Mouse (Mus musculus) left cerebral cortex, adult 11 months (tissue): ENCODE measurements around the gene Dmd.
A peak's percentile ranks its signal among the peaks of the same experiment; 100 is the strongest.

Source experiments
- DNase-seq: peaks from one replicate; pipeline ENCODE4 v3.0.0; 2022; ENCODE audit warnings: low spot score

Gene Dmd

DNA sequence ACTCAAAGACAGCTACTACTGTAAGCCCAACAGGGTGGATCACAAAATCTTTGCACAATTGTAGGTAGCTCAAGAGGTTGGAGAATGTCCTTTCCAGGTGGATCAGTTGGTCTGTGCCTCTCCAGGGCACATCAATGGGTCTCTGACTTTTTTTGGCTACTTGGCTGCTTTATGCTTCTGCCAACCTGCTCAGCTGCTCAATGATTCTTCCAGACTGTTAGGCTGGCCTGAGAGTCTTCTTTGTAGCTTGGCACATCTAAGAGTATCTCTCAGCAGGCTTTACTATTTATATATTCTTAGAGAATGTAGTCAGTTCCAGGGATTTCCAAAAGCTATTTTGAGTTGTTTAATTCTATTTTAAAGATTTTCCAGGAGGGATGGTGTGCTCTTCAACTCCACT lies 1416.3 kb downstream of the Dmd start:
- DNase-seq: no peak

DNA sequence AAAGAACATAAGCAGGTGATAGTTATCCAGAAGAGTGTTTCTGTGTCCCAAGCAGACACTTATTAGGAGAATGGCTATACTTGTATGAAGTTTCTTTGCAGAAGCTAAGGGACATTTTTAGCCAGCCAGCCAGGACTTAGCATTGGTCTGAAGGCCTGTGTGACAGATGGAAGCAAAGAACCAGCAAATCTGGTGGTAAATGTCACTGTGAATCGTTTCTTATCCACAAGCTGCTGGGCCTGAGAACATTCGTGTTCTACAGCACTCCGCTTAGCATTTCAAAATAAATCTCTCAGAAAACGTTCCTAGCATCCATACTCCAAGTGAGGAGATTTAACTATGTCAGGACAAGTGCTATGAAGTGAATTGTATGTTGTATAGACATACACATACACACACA lies 1486.9 kb downstream of the Dmd start:
- DNase-seq: no peak

DNA sequence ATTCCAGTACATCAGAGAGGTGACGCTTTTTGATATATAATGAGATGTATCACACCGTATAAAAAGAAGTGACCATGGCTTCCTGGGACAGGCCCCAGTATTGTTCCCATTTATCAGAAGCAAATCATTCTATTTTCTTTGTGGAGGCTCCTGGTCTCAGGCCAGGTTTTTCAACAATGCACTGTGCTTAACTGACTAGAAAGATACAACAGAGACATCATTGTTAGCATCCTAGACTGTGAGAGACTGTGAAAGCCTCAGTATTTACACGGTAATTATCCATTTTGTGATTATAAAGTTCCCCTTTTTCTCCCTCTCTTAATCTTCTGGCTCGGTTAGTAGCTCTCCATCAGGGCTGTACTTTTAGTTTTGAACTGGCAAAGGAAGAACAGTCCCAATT lies 1487.9 kb downstream of the Dmd start:
- DNase-seq: no peak

DNA sequence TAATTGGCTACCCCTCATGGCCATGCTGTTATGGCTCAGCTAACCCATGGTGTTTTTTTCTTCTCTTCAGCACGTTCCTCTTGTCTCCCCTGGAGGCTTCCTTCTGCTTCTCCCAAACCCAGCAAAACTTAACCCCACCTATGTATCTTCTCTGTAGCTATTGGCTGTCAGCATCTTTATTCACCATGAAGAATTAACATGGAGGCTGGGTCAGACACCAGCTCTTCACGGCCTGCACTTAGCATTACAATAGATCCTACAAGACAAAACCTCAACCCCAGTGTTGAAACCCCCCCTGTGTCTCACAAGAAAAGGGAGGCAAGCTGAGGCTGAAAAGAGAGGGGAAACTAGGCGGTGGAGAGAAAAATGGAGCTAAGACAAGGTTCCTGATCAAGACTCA lies 1494.3 kb downstream of the Dmd start:
- DNase-seq: no peak

DNA sequence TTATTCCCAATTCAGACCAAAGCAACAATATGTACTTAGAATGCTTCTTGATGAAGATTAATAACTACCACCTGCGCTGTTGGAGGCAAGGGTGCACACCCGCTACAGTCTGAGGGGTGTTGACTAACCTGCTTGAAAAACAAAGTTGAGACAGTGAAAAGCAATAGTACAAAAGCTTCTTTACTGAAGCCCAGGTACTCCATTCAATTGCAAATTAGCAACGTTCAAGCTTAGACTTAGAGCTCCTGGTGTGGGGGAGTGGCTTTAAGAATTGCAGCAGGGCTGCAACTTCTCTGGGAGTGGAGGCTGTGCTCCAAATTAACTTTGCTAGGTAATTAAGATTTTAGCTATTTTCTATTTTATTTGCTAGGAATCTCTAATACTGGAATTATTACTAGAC lies 1495.3 kb downstream of the Dmd start:
- DNase-seq: no peak

DNA sequence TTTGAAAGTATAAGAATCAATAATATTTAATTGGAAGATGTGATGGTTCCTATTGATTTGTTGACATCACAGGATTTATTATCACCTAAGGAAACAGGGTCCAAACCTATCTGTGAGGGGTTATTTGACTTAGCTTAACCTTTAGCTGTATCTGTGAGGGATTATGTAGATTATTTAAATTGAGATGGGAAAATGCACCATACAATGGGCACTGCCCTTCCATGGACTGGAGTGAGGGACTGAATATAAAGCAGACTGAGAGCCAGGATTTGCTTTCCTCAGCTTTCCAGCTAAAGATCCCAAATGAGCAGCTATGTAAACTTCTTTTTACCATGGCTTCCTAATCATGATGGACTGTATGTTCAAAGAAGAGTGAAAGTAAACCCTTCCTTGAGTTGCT lies 1496.0 kb downstream of the Dmd start:
- DNase-seq: no peak

DNA sequence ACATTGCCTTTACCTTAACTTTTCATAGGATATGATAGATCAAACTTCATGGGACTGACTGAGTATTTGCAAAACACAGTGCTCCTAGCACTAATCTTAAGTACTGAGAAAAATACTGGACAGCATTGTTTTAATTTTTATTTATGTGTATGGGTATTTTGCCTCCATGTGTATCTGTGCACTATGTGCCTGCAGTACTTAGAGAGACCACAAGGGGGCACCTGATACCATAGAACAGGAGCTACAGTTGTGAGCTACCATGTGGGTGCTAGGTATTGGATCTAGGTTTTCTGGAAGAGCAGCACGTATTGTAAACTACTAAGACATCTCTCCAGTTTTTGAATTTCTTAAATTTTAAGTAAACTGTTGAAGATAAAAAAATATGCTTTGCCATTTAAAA lies 1505.8 kb downstream of the Dmd start:
- DNase-seq: no peak

DNA sequence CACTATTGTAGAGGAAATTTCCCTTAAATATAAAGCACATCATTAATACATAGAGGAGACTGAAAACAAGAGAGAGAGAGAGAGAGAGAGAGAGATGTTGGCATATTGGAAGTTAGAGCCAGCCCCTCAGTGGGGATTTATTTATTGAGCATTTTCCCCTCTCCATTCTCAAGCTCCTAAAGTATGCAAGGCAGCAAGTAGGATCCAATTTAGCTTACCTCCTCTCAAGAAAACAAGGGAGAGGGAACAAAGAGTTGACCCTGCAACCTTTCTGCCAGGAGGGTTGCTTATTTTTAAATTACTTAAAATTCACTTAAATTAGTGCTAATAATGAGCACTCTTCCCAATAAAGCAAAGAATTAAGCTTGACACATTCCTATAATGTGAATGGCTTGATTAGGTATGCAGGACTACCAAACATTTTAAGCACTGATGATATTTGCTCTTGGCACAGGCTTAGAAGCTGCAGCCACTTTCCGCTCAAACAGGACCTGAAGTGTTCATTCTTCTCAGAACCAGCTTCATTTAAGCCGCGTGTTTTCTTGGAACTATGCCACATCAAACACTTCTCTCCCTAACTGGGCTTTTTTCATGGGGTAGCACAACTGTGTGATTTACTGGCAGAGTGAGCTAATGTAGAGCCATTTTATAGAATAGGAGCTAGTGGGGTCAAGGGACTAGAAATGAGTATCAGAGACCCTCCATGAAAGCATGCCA lies 1566.1 kb downstream of the Dmd start:
- no peak for DNase-seq

DNA sequence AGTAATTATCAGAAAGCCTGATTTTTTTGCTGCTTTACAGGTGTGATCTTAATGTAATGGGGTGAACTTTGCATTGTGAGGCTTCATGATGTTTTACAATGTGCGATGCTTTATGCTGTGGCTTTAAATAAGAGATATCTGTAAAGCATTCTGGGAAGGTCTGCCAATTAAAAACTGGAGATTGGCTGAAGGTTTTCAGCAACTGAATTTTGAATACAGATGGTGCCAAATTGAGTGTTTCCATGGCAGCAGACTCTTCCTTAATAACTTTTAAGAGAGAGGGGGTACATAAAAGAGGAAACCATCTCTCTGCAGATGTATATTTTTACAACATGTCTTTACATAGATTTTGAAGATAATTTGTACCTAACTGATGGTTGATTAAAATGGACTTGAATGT lies 1603.3 kb downstream of the Dmd start:
- DNase-seq: no peak

DNA sequence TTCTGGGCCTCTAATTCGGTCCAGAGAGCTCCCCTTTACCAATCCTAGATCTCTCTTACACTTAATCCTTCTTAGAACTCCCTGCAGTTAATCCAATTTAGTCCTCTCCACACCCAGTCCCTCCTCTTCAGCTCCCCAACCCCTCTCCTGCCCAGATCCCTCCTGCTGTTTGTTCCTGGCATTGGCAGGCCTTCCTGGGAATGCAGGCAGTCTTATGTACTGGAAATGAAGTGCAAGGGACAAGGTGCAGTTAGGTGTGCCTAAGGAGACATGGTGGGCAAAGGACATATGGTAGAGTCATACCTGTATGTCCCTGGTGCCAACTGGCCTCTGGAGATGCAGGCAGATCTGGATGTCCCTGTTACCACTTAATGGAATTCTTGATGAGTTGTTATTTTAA lies 1604.8 kb downstream of the Dmd start:
- DNase-seq: no peak

DNA sequence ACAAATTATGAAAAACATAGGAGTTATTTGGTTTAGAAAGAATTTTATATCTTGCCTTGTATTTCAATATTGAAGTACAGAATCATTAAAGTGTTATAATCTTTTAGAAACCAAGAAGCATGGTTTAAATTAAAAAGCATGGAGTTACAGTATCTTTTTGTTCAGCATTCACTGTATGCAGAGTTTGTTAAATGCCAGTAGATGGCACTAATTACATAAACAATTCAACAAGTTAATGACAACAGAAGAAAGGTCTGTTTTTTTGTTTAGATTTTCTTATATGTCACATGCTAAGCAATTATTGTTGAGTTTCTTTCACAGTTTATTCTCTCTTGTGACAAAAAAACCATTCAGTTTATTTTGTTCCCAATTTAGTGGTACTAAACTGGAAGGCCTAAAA lies 1649.8 kb downstream of the Dmd start:
- no peak for DNase-seq

DNA sequence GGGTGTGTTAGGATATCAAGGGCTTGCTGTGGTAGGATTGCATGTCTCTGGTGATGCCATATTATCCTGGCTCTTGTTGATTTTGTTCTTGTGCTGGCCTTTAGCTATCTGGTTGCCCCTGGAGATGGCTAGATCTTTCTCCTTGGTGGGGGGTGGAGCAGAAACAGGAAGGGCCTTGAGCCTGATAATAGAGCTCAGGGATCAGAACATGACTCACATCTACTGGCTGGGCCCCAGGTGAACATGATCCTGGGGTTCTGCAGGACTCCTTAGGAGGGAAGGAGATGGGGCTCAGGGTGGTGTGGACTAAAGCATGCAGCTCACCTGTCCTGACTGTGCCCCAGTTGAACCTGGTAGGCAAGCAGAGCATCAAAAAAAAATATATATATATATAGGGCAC lies 1691.8 kb downstream of the Dmd start:
- DNase-seq: no peak

DNA sequence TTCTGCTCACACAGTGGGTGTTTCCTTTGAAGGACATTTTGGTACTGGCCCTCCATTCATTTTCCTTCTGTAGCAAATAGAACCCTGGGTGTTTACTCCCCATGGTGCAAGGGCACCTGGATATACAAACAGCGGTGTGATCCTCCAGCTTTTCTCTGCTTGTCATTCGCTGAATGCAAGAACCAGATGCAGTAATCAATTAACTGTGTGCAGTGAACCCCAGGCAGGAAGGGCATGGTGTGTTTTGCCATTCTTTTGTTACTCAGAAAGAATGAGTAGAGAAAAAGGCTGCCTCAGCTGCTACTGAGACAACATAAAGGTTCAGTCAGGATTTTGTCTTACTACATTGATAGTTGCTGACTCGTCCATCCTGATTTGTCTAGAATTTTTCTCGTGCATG lies 1799.0 kb downstream of the Dmd start:
- DNase-seq: no peak

DNA sequence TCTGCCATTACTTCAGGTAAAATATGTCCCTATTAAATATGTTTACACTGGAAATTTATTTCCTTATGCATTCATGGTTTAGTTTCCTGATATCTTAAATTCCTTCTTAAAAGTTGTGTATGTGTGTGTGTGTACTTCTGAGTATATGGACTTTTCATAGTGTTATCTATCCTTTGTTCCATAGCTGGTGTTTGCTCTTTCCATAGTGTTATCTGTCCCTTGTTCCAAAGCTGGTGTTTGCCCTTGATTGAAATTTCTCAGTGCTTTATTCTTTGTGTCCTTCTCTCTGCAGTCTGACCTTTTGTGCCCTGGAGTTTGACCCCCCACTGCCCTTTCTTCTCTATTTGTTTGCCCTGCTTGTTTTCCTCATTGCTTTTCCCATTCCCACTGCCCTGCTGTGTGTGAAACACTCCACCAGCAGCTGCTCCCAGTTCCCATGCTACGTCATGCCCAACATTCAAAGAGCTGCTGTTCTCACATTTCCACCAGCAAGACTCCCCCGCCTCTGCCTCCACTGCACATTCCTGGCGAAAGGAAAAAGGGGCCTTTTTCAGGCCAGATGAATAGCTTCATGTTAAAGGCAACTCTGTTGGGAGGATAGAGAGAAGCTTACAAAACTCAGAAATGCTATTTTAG lies 1911.5 kb downstream of the Dmd start:
- DNase-seq: peak; percentile 5

DNA sequence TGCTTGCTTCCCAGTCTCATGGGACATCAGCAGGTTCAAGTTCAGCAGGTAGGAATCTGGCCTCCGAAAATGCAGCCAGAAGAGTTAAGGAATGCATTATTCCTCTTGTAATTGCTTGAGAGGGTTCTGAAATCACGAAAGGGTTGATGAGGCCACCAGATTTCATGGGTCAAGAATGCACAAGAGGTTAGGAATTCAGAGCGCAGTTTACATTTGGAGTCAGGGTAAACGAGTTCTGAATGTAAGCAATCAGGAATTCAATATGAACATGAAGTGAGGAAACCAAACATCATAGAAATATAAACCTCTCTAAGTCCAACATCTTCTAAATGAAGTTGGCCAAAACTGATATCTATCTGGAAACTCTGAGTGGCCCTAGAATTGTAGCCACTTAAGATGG lies 1924.4 kb downstream of the Dmd start:
- DNase-seq: no peak

DNA sequence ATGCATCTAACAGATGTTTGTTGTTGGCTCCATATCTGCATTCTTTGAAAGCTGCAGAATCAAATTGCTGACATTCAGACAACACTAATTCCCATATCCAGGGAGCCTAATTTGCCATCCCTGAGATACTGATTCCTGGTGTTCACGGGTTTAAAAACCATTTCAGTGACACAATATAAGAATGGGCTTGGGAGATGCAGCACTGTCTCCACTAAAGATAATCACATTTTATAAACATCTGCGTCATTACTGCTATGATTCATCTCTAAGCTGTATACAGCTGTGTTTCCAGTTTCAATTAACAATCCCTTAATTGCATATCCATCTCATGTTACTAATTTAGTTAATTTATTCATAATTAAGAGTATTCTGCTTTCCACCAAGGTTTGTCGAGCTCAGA lies 1929.5 kb downstream of the Dmd start:
- DNase-seq: no peak

DNA sequence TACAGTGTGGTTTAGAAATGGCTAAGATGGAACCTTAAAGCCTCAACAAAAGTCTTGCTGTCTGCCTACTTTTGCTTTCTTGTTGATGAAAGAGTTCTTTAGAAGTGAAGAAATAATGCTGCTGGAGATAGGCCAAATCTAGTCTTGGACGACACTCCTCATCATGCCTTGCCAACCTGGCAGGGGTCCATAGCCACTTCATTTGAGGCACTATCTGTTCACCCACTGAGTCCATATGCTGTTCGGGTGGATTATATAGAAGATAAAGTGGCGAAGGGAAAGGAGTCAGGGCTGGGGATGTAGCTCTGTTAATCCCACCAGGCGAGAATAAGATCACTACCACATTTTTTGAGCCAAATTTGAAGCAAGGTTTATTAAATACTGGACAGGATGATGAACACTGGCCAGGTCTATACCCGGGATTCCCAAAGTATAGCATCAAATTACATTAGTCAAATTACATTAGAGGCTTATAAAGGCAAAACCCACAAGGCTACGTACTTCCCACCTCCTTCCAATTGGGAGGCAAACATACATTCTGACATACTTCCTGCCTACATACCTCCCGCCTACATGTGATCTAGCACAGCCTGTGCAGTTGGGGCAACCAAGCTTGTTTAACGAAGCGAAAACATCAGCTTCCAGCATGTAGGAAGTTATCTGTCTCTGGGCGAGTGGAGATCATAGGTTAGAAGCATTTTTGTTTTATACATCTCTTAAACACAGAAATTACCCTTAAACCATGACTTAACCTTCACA lies 1984.2 kb downstream of the Dmd start:
- DNase-seq: peak; percentile 13

DNA sequence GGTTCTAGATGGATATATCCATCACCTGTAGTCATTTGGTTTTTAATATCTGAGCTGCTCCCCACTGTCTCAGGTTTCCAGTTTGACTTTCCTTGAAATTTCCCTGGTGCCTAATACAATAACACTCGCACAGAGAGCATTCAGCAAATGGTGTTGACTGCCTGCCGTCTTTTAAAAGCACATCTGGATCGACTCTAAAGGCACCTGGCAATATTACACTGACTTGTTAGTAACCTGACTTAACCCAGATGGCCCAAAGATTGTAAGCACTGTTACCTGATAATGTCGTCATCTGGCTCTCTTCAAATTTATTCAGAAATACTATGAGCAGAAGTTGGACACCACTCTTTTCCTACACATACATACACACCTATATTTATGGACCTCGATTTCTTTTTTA lies 2011.9 kb downstream of the Dmd start:
- no peak for DNase-seq

DNA sequence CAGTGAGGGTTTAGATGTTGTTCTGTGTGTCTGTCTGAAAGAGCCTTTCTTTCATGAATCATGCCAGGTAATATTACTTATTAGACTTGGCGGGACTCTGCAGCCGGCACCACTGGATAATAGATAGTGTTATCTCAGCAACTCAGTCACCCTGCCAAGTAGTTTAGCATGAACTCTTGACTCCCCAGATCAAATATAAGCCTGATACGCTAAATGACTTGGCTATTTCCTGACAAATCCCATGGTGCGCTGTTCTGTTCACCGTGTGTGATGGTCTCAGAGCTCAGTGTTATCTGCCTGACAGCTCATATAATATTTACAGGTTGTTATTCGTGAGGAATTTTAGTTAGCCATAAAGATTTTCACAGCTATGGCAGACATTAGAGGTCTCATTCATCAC lies 2012.3 kb downstream of the Dmd start:
- no peak for DNase-seq

DNA sequence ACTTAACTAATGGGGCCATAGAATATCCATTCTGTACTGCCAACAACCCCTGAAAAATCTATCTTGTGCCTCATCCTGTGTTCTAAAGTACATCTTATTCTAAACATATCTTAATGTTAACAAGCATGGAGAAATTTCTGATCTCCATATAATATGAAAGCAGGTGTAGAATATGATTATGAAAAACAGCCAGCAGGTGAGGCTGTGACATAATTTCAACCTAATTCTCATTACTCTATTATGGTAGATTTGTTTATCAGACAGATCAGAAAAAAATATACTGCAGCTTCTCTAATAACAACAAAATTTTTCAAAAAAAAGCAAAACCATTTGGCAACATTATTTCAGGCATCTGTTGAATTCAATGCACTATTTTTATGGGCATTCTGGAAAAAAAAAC lies 2059.6 kb downstream of the Dmd start:
- no peak for DNase-seq

DNA sequence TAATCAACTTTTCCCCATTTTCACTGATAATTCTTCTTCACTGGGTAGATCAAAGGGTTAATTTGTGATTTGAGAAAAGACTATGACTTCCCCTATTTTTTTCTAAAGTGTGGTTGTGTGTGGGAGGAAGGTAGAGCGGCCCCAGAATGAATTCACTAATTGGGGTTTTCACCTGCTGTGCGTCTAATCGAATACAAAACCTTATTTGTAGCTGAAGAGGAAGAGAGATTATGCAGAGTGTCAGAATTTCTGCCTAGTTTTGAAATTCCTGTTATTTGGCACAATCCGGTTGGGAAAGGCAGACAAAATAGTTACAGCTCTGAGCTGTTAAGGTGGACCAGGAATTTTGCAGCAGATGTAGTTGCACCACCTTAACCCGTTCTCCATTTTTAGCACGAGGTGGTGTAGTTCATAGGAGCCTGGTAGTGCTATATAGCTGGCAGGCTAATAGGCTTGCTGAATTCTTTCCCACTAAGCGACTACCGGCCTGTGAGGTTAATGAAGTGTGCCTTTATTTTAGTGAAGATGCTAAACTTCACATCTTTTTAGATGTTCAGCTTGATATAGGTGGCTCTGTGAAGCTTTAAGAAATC lies 2092.9 kb downstream of the Dmd start:
- no peak for DNase-seq

DNA sequence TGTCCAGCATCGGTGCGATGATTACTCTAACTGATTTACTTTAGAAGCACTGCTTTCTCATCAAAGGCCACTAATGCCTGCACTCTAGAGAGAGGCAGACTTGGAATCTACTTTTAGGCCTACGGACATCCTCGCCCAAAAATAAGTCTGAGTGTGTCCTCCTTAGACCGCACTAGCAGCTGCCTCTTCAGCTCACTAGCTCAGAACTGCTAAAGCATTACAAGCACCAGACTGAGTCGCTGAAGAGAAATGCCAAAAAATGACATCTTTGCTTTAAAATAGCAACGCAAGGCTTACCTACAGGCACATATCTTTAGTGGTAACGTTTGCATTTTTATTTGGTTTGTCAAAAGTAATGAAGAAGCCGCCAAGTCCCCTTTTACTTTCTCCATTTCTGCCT lies 2098.0 kb downstream of the Dmd start:
- no peak for DNase-seq
